Mouse (Mus musculus): Measurements from ENCODE around the gene Nfs1. TPM values are rescaled to one million over a fixed set of nuclear protein-coding genes. Genes with fewer than 3 reads are reported as not detected.

Nfs1 gene
- polyA plus RNA-seq, 1 experiment = 24.7 TPM

GRCm38 (mm10) chr2:156087391-156088110 lies 56.4 kb downstream of the Nfs1 start:
- H3K4me1 ChIP-seq (ENCODE audit: control insufficient read depth, insufficient read depth, low read length) = peaks cover 2% of the 10 kb centered on the region; the same call in 1 of the 2 replicates
- H3K27ac ChIP-seq (ENCODE audit: control insufficient read depth, insufficient read depth, low read depth, low read length, poor library complexity) = no peak overlapping the region
- TF ChIP-seq POLR2A (IDR thresholded peaks at IDR 0.05; ENCODE audit: borderline replicate concordance, control insufficient read depth, low read depth, low read length) (no peak), CTCF (IDR thresholded peaks at IDR 0.05; ENCODE audit: control insufficient read depth, insufficient read depth, low read length) (no peak)
- no peak overlapping the region for H3K4me3 ChIP-seq (replicated peaks; ENCODE audit: control insufficient read depth, low read depth, low read length)
- 70% methylated on average over 7 of the region's 7 CpGs for WGBS

GRCm38 (mm10) chr2:156084541-156084940 lies 59.4 kb downstream of the Nfs1 start:
- 84% methylated on average over 3 of the region's 3 CpGs for WGBS
- peaks cover 2% of the 10 kb centered on the region; the same call in 1 of the 2 replicates for H3K4me1 ChIP-seq (ENCODE audit: control insufficient read depth, insufficient read depth, low read length)
- no peak overlapping the region for H3K27ac ChIP-seq (ENCODE audit: control insufficient read depth, insufficient read depth, low read depth, low read length, poor library complexity)
- no peak for TF ChIP-seq POLR2A (IDR thresholded peaks at IDR 0.05; ENCODE audit: borderline replicate concordance, control insufficient read depth, low read depth, low read length)
- no peak for TF ChIP-seq CTCF (IDR thresholded peaks at IDR 0.05; ENCODE audit: control insufficient read depth, insufficient read depth, low read length)
- H3K4me3 ChIP-seq (replicated peaks; ENCODE audit: control insufficient read depth, low read depth, low read length) = no peak overlapping the region

GRCm38 (mm10) chr2:156080391-156080790 lies 63.6 kb downstream of the Nfs1 start:
- Histone ChIP-seq H3K27ac (ENCODE audit: control insufficient read depth, insufficient read depth, low read depth, low read length, poor library complexity) (no peak overlapping the region), H3K4me1 (ENCODE audit: control insufficient read depth, insufficient read depth, low read length) (no peaks in the 10 kb centered on the region), H3K4me3 (replicated peaks; ENCODE audit: control insufficient read depth, low read depth, low read length) (no peak overlapping the region)
- no peak for TF ChIP-seq POLR2A (IDR thresholded peaks at IDR 0.05; ENCODE audit: borderline replicate concordance, control insufficient read depth, low read depth, low read length)
- no peak for TF ChIP-seq CTCF (IDR thresholded peaks at IDR 0.05; ENCODE audit: control insufficient read depth, insufficient read depth, low read length)
- WGBS = 98% methylated on average over 7 of the region's 7 CpGs

DNA sequence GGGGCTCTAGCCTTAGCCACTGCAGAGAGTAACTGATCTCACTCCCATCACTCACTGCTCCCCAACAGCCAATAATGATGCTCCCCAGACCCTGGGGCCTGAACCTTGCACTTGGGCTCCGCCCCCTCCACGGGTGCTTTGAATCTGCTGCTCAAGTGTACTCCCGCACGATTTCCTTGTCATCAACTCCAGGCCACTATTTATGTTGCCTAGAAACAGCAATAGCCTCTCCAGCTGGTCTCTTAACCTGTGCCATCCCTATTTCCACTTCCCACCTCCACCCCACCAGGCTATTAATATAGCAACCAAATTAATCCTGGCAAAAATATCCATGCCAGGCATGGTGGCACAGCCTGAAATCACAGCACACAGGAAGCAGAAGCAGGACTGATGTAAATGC lies 64.3 kb downstream of the Nfs1 start:
- TF ChIP-seq CTCF (IDR thresholded peaks at IDR 0.05; ENCODE audit: control insufficient read depth, insufficient read depth, low read length) = no peak
- TF ChIP-seq POLR2A (IDR thresholded peaks at IDR 0.05; ENCODE audit: borderline replicate concordance, control insufficient read depth, low read depth, low read length) = no peak
- WGBS = 64% methylated on average over 4 of the region's 4 CpGs
- H3K4me3 ChIP-seq (replicated peaks; ENCODE audit: control insufficient read depth, low read depth, low read length) = no peak overlapping the region
- no peaks in the 10 kb centered on the region for H3K4me1 ChIP-seq (ENCODE audit: control insufficient read depth, insufficient read depth, low read length)
- no peak overlapping the region for H3K27ac ChIP-seq (ENCODE audit: control insufficient read depth, insufficient read depth, low read depth, low read length, poor library complexity)

- H3K27ac ChIP-seq (ENCODE audit: control insufficient read depth, insufficient read depth, low read depth, low read length, poor library complexity) = no peak overlapping the region
- WGBS = 85% methylated on average over 8 of the region's 8 CpGs
- H3K4me3 ChIP-seq (replicated peaks; ENCODE audit: control insufficient read depth, low read depth, low read length) = no peak overlapping the region
- no peak for TF ChIP-seq CTCF (IDR thresholded peaks at IDR 0.05; ENCODE audit: control insufficient read depth, insufficient read depth, low read length)
- no peaks in the 10 kb centered on the region for H3K4me1 ChIP-seq (ENCODE audit: control insufficient read depth, insufficient read depth, low read length)
Measured at GRCm38 (mm10) chr2:156079183-156079560, 64.8 kb downstream of the Nfs1 start.

GRCm38 (mm10) chr2:156078421-156079182 lies 65.4 kb downstream of the Nfs1 start:
- Histone ChIP-seq H3K4me1 (ENCODE audit: control insufficient read depth, insufficient read depth, low read length) (no peaks in the 10 kb centered on the region), H3K4me3 (replicated peaks; ENCODE audit: control insufficient read depth, low read depth, low read length) (no peak overlapping the region), H3K27ac (ENCODE audit: control insufficient read depth, insufficient read depth, low read depth, low read length, poor library complexity) (no peak overlapping the region)
- WGBS = 91% methylated on average over 16 of the region's 16 CpGs
- TF ChIP-seq CTCF (IDR thresholded peaks at IDR 0.05; ENCODE audit: control insufficient read depth, insufficient read depth, low read length) (no peak), POLR2A (IDR thresholded peaks at IDR 0.05; ENCODE audit: borderline replicate concordance, control insufficient read depth, low read depth, low read length) (no peak)

DNA sequence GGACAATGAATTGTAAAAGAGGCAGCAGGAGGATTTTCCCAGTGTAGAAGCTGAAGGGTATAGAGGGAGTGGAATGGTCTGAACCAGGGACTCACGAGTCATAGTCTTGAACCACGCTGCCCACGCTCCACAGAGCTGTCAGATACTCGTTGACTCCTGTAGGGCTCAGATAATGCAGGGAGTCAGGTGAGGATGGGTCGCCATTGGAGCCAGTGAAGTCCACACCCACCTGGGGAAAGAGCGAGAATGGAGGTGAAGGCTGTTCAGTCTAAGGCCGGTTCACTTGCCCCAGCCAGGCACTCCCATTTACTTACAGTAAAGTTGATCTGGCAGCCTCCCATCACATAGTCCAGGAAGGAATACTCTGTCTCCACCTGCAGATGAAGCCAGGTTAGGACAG lies 66.5 kb downstream of the Nfs1 start:
- 89% methylated on average over 7 of the region's 7 CpGs for WGBS
- H3K4me3 ChIP-seq (replicated peaks; ENCODE audit: control insufficient read depth, low read depth, low read length) = no peak overlapping the region
- H3K4me1 ChIP-seq (ENCODE audit: control insufficient read depth, insufficient read depth, low read length) = no peaks in the 10 kb centered on the region
- TF ChIP-seq CTCF (IDR thresholded peaks at IDR 0.05; ENCODE audit: control insufficient read depth, insufficient read depth, low read length) (no peak), POLR2A (IDR thresholded peaks at IDR 0.05; ENCODE audit: borderline replicate concordance, control insufficient read depth, low read depth, low read length) (no peak)
- H3K27ac ChIP-seq (ENCODE audit: control insufficient read depth, insufficient read depth, low read depth, low read length, poor library complexity) = no peak overlapping the region

GRCm38 (mm10) chr2:156073725-156074124 lies 70.3 kb downstream of the Nfs1 start:
- WGBS = 93% methylated on average over 15 of the region's 15 CpGs
- no peaks in the 10 kb centered on the region for H3K4me1 ChIP-seq (ENCODE audit: control insufficient read depth, insufficient read depth, low read length)
- no peak overlapping the region for H3K4me3 ChIP-seq (replicated peaks; ENCODE audit: control insufficient read depth, low read depth, low read length)
- no peak for TF ChIP-seq POLR2A (IDR thresholded peaks at IDR 0.05; ENCODE audit: borderline replicate concordance, control insufficient read depth, low read depth, low read length)
- TF ChIP-seq CTCF (IDR thresholded peaks at IDR 0.05; ENCODE audit: control insufficient read depth, insufficient read depth, low read length) = no peak
- H3K27ac ChIP-seq (ENCODE audit: control insufficient read depth, insufficient read depth, low read depth, low read length, poor library complexity) = no peak overlapping the region

Other genes starting within 250 kb of the Nfs1 start
- 7.6 and 14.9 TPM in 2 replicates for gene Uqcc1, start 213.9 kb downstream of the Nfs1 start, polyA plus RNA-seq (2011; ENCODE audit: insufficient read depth, insufficient read length, low replicate concordance, missing spikeins)
- not detected in 2 replicates for gene Gm15557, start 203.5 kb downstream of the Nfs1 start, polyA plus RNA-seq (2011; ENCODE audit: insufficient read depth, insufficient read length, low replicate concordance, missing spikeins)
- gene Gdf5, start 198.8 kb downstream of the Nfs1 start, polyA plus RNA-seq (2011; ENCODE audit: insufficient read depth, insufficient read length, low replicate concordance, missing spikeins) = not detected in 2 replicates
- 24.0 and 39.1 TPM in 2 replicates for gene Cep250, start 187.7 kb downstream of the Nfs1 start, polyA plus RNA-seq (2011; ENCODE audit: insufficient read depth, insufficient read length, low replicate concordance, missing spikeins)
- gene 6430550D23Rik, start 136.2 kb downstream of the Nfs1 start, polyA plus RNA-seq (2011; ENCODE audit: insufficient read depth, insufficient read length, low replicate concordance, missing spikeins) = 0.83 and 1.5 TPM in 2 replicates
- gene Ergic3, start 136.1 kb downstream of the Nfs1 start, polyA plus RNA-seq (2011; ENCODE audit: insufficient read depth, insufficient read length, low replicate concordance, missing spikeins) = 66.9 and 70.5 TPM in 2 replicates
- not detected in 2 replicates for gene Fer1l4, start 91.2 kb downstream of the Nfs1 start, polyA plus RNA-seq (2011; ENCODE audit: insufficient read depth, insufficient read length, low replicate concordance, missing spikeins)
- 0.99 and 5.4 TPM in 2 replicates for gene Spag4, start 79.0 kb downstream of the Nfs1 start, polyA plus RNA-seq (2011; ENCODE audit: insufficient read depth, insufficient read length, low replicate concordance, missing spikeins)
- 3.9 and 10.5 TPM in 2 replicates for gene Cpne1, start 32.2 kb downstream of the Nfs1 start, polyA plus RNA-seq (2011; ENCODE audit: insufficient read depth, insufficient read length, low replicate concordance, missing spikeins)
- 5.8 and 6.2 TPM in 2 replicates for gene Rbm12, start 32.2 kb downstream of the Nfs1 start, polyA plus RNA-seq (2011; ENCODE audit: insufficient read depth, insufficient read length, low replicate concordance, missing spikeins)
- 5.8 and 24.5 TPM in 2 replicates for gene Gm28036, start 17.1 kb downstream of the Nfs1 start, polyA plus RNA-seq (2011; ENCODE audit: insufficient read depth, insufficient read length, low replicate concordance, missing spikeins)
- 109 and 111 TPM in 2 replicates for gene Romo1, start 147 bp downstream of the Nfs1 start, polyA plus RNA-seq (2011; ENCODE audit: insufficient read depth, insufficient read length, low replicate concordance, missing spikeins)
- gene Rbm39, start 36.1 kb upstream of the Nfs1 start, polyA plus RNA-seq (2011; ENCODE audit: insufficient read depth, insufficient read length, low replicate concordance, missing spikeins) = 221 and 329 TPM in 2 replicates
- 11.9 and 20.8 TPM in 2 replicates for gene Phf20, start 52.3 kb upstream of the Nfs1 start, polyA plus RNA-seq (2011; ENCODE audit: insufficient read depth, insufficient read length, low replicate concordance, missing spikeins)
- gene Cnbd2, start 168.1 kb upstream of the Nfs1 start, polyA plus RNA-seq (2011; ENCODE audit: insufficient read depth, insufficient read length, low replicate concordance, missing spikeins) = 2.6 and 5.4 TPM in 2 replicates
- gene Scand1, start 168.5 kb upstream of the Nfs1 start, polyA plus RNA-seq (2011; ENCODE audit: insufficient read depth, insufficient read length, low replicate concordance, missing spikeins) = 61.6 and 84.9 TPM in 2 replicates